Mouse (Mus musculus): Measurements from ENCODE around the gene Emid1. TPM values are rescaled to one million over a fixed set of nuclear protein-coding genes. Genes with fewer than 3 reads are reported as not detected.
A peak's percentile ranks its signal among the peaks of the same experiment; 100 is the strongest.

The Emid1 gene
- polyA plus RNA-seq (2012; rRNA removed), result 56.7 and 74.0 TPM in 2 replicates

DNA sequence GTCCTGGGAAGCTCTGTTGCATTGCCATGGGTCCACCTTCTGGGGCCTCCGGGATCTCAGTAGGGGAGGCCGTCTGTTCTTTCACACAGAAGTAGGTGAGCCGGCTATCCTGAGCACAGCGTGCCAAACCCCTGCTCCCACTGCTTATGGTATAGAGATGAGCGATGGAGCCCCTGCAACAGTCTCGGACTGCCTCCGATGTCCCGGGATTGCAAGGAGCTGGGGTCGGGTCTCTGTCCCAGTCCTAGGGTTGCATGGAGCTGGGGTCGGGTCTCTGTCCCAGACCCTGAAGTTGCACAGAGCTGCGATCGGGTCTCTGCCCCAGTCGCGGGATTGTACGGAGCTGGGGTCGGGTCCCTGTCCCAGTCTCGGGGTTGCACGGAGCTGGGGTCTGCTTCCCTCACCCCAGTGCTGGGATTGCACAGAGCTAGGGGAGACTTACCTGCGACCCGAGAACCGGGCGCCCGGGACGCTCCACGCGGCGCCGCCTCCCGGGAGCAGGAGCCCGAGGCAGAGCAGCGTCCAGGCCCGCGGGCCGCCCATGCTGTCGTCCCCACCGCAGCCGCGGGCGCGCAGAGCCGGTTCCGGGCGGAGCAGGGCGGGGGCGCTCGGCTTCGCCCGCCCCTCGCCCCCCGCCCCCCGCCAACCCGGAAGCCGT, at the start of gene Emid1:
Emid1 (minus strand) TSS at position 578 of the 658 bp plus-strand sequence.
- Histone ChIP-seq H3K27me3 (ENCODE audit: control insufficient read depth, insufficient read depth, low read length) (no peaks in the 10 kb centered on the region), H3K4me1 (replicated peaks; ENCODE audit: control insufficient read depth, insufficient read depth, low read length) (peaks cover 38% of the 10 kb centered on the region), H3K4me3 (ENCODE audit: control insufficient read depth, insufficient read depth, low read length) (peak within 1 kb of the TSS; percentile 75), H3K36me3 (ENCODE audit: control insufficient read depth, insufficient read depth, low read length) (no peaks in the 10 kb centered on the region), H3K27ac (ENCODE audit: control insufficient read depth, insufficient read depth, low read length) (peak within 1 kb of the TSS; percentile 22; the same call in 1 of the 2 replicates)
- DNase-seq, result peak; percentile 56
- WGBS, result 1% methylated on average over 53 of the region's 53 CpGs
- peak; percentile 46; the same call in 1 of the 2 replicates for TF ChIP-seq POLR2A (IDR thresholded peaks at IDR 0.05; ENCODE audit: control insufficient read depth, extremely low read depth, insufficient read depth, low read length, poor library complexity)
- no peak for TF ChIP-seq CTCF (IDR thresholded peaks at IDR 0.05; ENCODE audit: borderline replicate concordance, control insufficient read depth, extremely low read depth, insufficient read depth, low read length, poor library complexity)

DNA sequence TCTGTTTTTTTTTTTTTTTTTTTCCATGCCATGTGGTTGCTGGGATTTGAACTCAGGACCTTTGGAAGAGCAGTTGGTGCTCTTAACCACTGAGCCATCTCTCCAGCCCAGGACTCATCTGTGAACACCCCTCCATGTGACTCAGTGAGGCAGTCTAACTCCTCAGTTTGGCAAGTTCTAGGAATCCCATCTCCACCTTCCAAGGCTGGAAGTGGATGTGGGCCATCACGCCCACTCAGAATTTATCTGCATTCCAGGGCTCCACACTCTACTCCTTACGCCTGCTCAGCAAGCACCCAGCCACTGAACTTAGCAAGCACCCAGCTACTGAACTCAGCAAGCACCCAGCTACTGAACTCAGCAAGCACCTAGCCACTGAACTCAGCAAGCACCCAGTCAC, 47.8 kb upstream of the Emid1 start:
- no peak for DNase-seq
- Histone ChIP-seq H3K27ac (ENCODE audit: control insufficient read depth, insufficient read depth, low read length) (no peak overlapping the region), H3K27me3 (ENCODE audit: control insufficient read depth, insufficient read depth, low read length) (no peaks in the 10 kb centered on the region), H3K4me1 (replicated peaks; ENCODE audit: control insufficient read depth, insufficient read depth, low read length) (no peaks in the 10 kb centered on the region), H3K4me3 (ENCODE audit: control insufficient read depth, insufficient read depth, low read length) (no peak overlapping the region), H3K36me3 (ENCODE audit: control insufficient read depth, insufficient read depth, low read length) (peaks cover 71% of the 10 kb centered on the region)
- 98% methylated on average over 2 of the region's 2 CpGs for WGBS
- TF ChIP-seq POLR2A (IDR thresholded peaks at IDR 0.05; ENCODE audit: control insufficient read depth, extremely low read depth, insufficient read depth, low read length, poor library complexity) (no peak), CTCF (IDR thresholded peaks at IDR 0.05; ENCODE audit: borderline replicate concordance, control insufficient read depth, extremely low read depth, insufficient read depth, low read length, poor library complexity) (no peak)

DNA sequence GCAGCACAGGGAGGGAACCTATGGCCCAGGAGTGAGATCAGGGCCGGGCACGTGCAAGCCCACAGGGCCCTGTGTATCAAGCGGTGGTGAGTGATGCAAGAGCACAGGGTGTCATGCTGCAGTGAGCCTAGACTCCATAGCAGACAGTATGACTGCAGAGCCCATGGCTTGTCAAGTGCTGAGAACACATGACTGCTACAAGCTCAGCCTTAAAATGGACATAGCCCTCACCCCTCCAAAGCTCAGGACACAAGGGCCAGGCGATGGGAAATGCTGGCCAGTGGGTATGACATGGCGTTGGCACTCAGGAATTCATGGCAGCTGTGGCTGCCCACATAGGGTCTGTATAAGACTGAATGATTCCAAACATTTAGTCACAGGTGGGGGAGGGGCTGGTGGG, 45.0 kb upstream of the Emid1 start:
- WGBS, result 96% methylated on average over 5 of the region's 5 CpGs
- H3K36me3 ChIP-seq (ENCODE audit: control insufficient read depth, insufficient read depth, low read length), result peaks cover 64% of the 10 kb centered on the region
- peaks cover 2% of the 10 kb centered on the region; the same call in 1 of the 2 replicates for H3K4me1 ChIP-seq (replicated peaks; ENCODE audit: control insufficient read depth, insufficient read depth, low read length)
- no peak for TF ChIP-seq CTCF (IDR thresholded peaks at IDR 0.05; ENCODE audit: borderline replicate concordance, control insufficient read depth, extremely low read depth, insufficient read depth, low read length, poor library complexity)
- TF ChIP-seq POLR2A (IDR thresholded peaks at IDR 0.05; ENCODE audit: control insufficient read depth, extremely low read depth, insufficient read depth, low read length, poor library complexity), result no peak
- H3K4me3 ChIP-seq (ENCODE audit: control insufficient read depth, insufficient read depth, low read length), result no peak overlapping the region
- no peak for DNase-seq
- no peaks in the 10 kb centered on the region for H3K27me3 ChIP-seq (ENCODE audit: control insufficient read depth, insufficient read depth, low read length)
- no peak overlapping the region for H3K27ac ChIP-seq (ENCODE audit: control insufficient read depth, insufficient read depth, low read length)

DNA sequence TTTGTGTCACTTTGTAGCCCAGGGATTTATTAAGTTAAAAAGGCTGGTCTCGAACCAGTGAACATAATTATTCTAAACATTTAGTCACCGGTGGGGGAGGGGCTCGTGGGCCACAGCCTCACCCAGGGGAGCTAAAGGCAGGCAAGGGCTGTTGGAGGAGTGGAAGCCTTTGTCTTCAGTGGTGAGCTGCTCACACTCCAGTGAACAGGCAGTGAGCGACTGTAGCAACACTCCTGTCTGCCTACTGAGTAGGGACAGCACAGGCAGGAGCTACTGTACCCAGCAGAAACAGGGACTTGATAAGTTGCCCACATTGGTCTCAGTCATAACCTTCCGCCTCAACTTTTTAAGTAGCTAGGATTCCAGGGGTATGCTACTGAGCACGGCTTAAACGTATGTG, 44.5 kb upstream of the Emid1 start:
- H3K4me3 ChIP-seq (ENCODE audit: control insufficient read depth, insufficient read depth, low read length), result no peak overlapping the region
- WGBS, result 94% methylated on average over 7 of the region's 7 CpGs
- peaks cover 2% of the 10 kb centered on the region; the same call in 1 of the 2 replicates for H3K4me1 ChIP-seq (replicated peaks; ENCODE audit: control insufficient read depth, insufficient read depth, low read length)
- H3K36me3 ChIP-seq (ENCODE audit: control insufficient read depth, insufficient read depth, low read length), result peaks cover 64% of the 10 kb centered on the region
- no peak overlapping the region for H3K27ac ChIP-seq (ENCODE audit: control insufficient read depth, insufficient read depth, low read length)
- DNase-seq, result no peak
- H3K27me3 ChIP-seq (ENCODE audit: control insufficient read depth, insufficient read depth, low read length), result no peaks in the 10 kb centered on the region
- TF ChIP-seq CTCF (IDR thresholded peaks at IDR 0.05; ENCODE audit: borderline replicate concordance, control insufficient read depth, extremely low read depth, insufficient read depth, low read length, poor library complexity) (no peak), POLR2A (IDR thresholded peaks at IDR 0.05; ENCODE audit: control insufficient read depth, extremely low read depth, insufficient read depth, low read length, poor library complexity) (no peak)

DNA sequence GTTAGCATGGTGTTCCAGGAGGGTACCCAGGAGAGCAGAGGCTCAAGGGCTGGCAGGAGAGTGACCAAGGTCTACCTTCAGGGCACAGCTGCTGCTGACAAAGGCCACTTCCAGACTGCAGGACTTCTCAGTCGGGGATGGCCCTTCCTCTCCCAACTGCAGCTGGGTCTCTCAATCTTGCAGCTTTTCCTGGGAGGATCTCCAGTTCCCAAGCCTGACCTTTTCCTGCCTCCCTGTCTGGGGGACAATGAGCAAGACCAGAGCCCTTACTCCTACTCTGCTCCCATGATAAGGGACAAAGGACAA, 41.5 kb upstream of the Emid1 start:
- WGBS, result 94% methylated on average over 1 of the region's 1 CpGs
- Histone ChIP-seq H3K4me1 (replicated peaks; ENCODE audit: control insufficient read depth, insufficient read depth, low read length) (peaks cover 2% of the 10 kb centered on the region; the same call in 1 of the 2 replicates), H3K27me3 (ENCODE audit: control insufficient read depth, insufficient read depth, low read length) (no peaks in the 10 kb centered on the region), H3K36me3 (ENCODE audit: control insufficient read depth, insufficient read depth, low read length) (peaks cover 41% of the 10 kb centered on the region), H3K4me3 (ENCODE audit: control insufficient read depth, insufficient read depth, low read length) (no peak overlapping the region), H3K27ac (ENCODE audit: control insufficient read depth, insufficient read depth, low read length) (no peak overlapping the region)
- no peak for DNase-seq
- TF ChIP-seq CTCF (IDR thresholded peaks at IDR 0.05; ENCODE audit: borderline replicate concordance, control insufficient read depth, extremely low read depth, insufficient read depth, low read length, poor library complexity) (no peak), POLR2A (IDR thresholded peaks at IDR 0.05; ENCODE audit: control insufficient read depth, extremely low read depth, insufficient read depth, low read length, poor library complexity) (no peak)

DNA sequence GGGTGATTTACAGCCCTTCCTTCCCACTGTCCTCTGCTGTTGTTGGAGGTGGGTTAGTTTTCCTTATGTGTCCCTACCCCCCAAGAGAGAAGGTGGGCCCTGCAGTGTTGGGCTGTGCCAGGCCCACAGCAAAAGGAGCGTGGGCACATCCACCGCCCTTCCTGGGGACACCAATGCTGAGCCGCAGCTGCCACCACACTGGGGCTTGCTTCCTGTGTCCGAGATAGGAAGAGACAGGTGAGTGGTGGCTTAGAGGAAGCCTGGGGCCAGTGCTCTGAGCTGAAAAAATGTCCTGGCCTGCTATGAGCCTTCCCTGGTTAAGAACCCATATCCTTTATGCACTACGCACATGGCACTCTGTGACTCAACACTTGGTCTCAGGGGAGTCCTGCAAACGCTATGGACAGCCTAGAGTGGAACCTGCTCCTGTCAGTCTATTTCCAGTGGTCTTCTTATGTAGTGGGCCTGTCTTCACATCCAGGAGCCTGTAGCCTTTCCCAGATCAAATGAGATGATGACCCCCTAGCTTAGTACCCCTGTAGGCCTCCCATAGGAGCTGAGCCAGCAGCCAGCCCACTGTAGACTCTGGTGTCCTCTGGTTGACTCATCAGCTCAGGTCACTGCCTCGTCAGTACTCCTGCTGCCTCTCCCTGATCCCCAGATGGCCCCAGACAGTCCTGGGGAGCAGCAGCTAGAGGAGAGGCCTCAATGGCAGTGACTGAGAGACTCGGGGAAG, 41.0 kb upstream of the Emid1 start:
- H3K27ac ChIP-seq (ENCODE audit: control insufficient read depth, insufficient read depth, low read length), result no peak overlapping the region
- TF ChIP-seq POLR2A (IDR thresholded peaks at IDR 0.05; ENCODE audit: control insufficient read depth, extremely low read depth, insufficient read depth, low read length, poor library complexity), result no peak
- no peak for TF ChIP-seq CTCF (IDR thresholded peaks at IDR 0.05; ENCODE audit: borderline replicate concordance, control insufficient read depth, extremely low read depth, insufficient read depth, low read length, poor library complexity)
- peaks cover 36% of the 10 kb centered on the region for H3K36me3 ChIP-seq (ENCODE audit: control insufficient read depth, insufficient read depth, low read length)
- H3K27me3 ChIP-seq (ENCODE audit: control insufficient read depth, insufficient read depth, low read length), result no peaks in the 10 kb centered on the region
- 68% methylated on average over 8 of the region's 8 CpGs for WGBS
- H3K4me3 ChIP-seq (ENCODE audit: control insufficient read depth, insufficient read depth, low read length), result no peak overlapping the region
- peaks cover 2% of the 10 kb centered on the region; the same call in 1 of the 2 replicates for H3K4me1 ChIP-seq (replicated peaks; ENCODE audit: control insufficient read depth, insufficient read depth, low read length)
- DNase-seq, result no peak
